Mouse (Mus musculus): ENCODE results near the gene H2-Q4. TPM values are rescaled to one million over a fixed set of nuclear protein-coding genes. Genes with fewer than 3 reads are reported as not detected.
"Not testable (repeated sequence)": the region's sequence is repeated elsewhere in the genome, so short reads cannot be mapped to it uniquely, and the experiment has no call there.

H2-Q4 gene
- polyA plus RNA-seq, 2 experiments: 2.8 to 15.2 TPM

DNA sequence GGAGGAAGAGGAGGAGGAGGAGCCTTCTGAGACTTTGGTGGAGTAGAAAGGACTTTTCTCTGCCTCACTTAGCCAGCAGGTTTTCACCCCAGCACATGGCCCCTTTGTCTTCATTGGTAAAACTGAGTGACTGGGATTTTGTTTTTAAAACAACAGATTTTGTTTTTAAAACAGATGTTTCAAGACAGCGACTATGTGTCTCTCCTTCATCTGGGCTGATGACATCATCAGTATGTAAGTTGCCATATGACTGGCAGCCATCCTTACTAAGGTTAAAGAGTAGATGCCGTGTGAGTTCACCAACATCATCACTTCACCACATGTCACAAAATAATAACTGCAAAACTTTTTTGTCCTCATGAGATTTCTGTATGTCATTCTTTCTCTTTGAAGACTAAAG, 25.3 kb upstream of the H2-Q4 start:
- no peaks in the 10 kb centered on the region for H3K9me3 ChIP-seq (ENCODE audit: control insufficient read depth, low read length)
- H3K27ac ChIP-seq (replicated peaks; ENCODE audit: low read depth, low read length): no peak overlapping the region
- H3K36me3 ChIP-seq (ENCODE audit: control insufficient read depth, insufficient read depth, low read length): no peaks in the 10 kb centered on the region
- no peak for TF ChIP-seq POLR2A (IDR thresholded peaks at IDR 0.05; ENCODE audit: borderline replicate concordance, extremely low read depth, insufficient read depth, insufficient read length)
- no peak overlapping the region for H3K4me3 ChIP-seq (replicated peaks; ENCODE audit: low read length)
- DNase-seq (ENCODE audit: low spot score) (no peak), ATAC-seq (ENCODE audit: low FRiP score, low read depth) (no peak)
- no peak overlapping the region for H3K9ac ChIP-seq (ENCODE audit: low read depth, low read length, severe bottlenecking)
- no peaks in the 10 kb centered on the region for H3K27me3 ChIP-seq (ENCODE audit: control insufficient read depth, insufficient read depth, low read length)
- no peaks in the 10 kb centered on the region for H3K4me1 ChIP-seq (ENCODE audit: control insufficient read depth, insufficient read depth, low read length)
- WGBS: 70% methylated on average over 2 of the region's 2 CpGs
- no peak overlapping the region for H3K4me2 ChIP-seq (replicated peaks; ENCODE audit: low read depth, low read length, severe bottlenecking)

GRCm38 (mm10) chr17:35357086-35357485, 22.3 kb upstream of the H2-Q4 start:
- ATAC-seq (ENCODE audit: low FRiP score, low read depth): no peak
- H3K36me3 ChIP-seq (ENCODE audit: control insufficient read depth, insufficient read depth, low read length): no peaks in the 10 kb centered on the region
- peaks cover 6% of the 10 kb centered on the region; the same call in 1 of the 2 replicates for H3K27me3 ChIP-seq (ENCODE audit: control insufficient read depth, insufficient read depth, low read length)
- no peaks in the 10 kb centered on the region for H3K9me3 ChIP-seq (ENCODE audit: control insufficient read depth, low read length)
- no peak overlapping the region for H3K4me3 ChIP-seq (replicated peaks; ENCODE audit: low read length)
- WGBS: 35% methylated on average over 1 of the region's 1 CpGs
- no peak for DNase-seq (ENCODE audit: low spot score)
- H3K9ac ChIP-seq (ENCODE audit: low read depth, low read length, severe bottlenecking): no peak overlapping the region
- no peaks in the 10 kb centered on the region for H3K4me1 ChIP-seq (ENCODE audit: control insufficient read depth, insufficient read depth, low read length)
- H3K27ac ChIP-seq (replicated peaks; ENCODE audit: low read depth, low read length): no peak overlapping the region
- no peak for TF ChIP-seq POLR2A (IDR thresholded peaks at IDR 0.05; ENCODE audit: borderline replicate concordance, extremely low read depth, insufficient read depth, insufficient read length)
- H3K4me2 ChIP-seq (replicated peaks; ENCODE audit: low read depth, low read length, severe bottlenecking): no peak overlapping the region

- H3K4me1 ChIP-seq (ENCODE audit: control insufficient read depth, insufficient read depth, low read length): no peaks in the 10 kb centered on the region
- TF ChIP-seq POLR2A (IDR thresholded peaks at IDR 0.05; ENCODE audit: borderline replicate concordance, extremely low read depth, insufficient read depth, insufficient read length): no peak
- H3K27ac ChIP-seq (replicated peaks; ENCODE audit: low read depth, low read length): no peak overlapping the region
- 13% methylated on average over 32 of the region's 38 CpGs for WGBS
- no peaks in the 10 kb centered on the region for H3K36me3 ChIP-seq (ENCODE audit: control insufficient read depth, insufficient read depth, low read length)
- H3K9me3 ChIP-seq (ENCODE audit: control insufficient read depth, low read length): no peaks in the 10 kb centered on the region; the same call in 1 of the 2 replicates
- ATAC-seq (ENCODE audit: low FRiP score, low read depth) (no peak), DNase-seq (ENCODE audit: low spot score) (no peak)
- peak overlapping the region; percentile 31; the same call in 1 of the 2 replicates for H3K9ac ChIP-seq (ENCODE audit: low read depth, low read length, severe bottlenecking)
- peaks cover 6% of the 10 kb centered on the region; the same call in 1 of the 2 replicates for H3K27me3 ChIP-seq (ENCODE audit: control insufficient read depth, insufficient read depth, low read length)
- peak overlapping the region; percentile 58 for H3K4me2 ChIP-seq (replicated peaks; ENCODE audit: low read depth, low read length, severe bottlenecking)
- peak overlapping the region; percentile 28 for H3K4me3 ChIP-seq (replicated peaks; ENCODE audit: low read length)
These were observed 20.5 kb upstream of the H2-Q4 start for GRCm38 (mm10) chr17:35358763-35359469.

- DNase-seq (ENCODE audit: low spot score) (no peak), ATAC-seq (ENCODE audit: low FRiP score, low read depth) (no peak)
- Histone ChIP-seq H3K27me3 (ENCODE audit: control insufficient read depth, insufficient read depth, low read length) (peaks cover 6% of the 10 kb centered on the region; the same call in 1 of the 2 replicates), H3K27ac (replicated peaks; ENCODE audit: low read depth, low read length) (no peak overlapping the region), H3K4me3 (replicated peaks; ENCODE audit: low read length) (peak overlapping the region; percentile 28), H3K36me3 (ENCODE audit: control insufficient read depth, insufficient read depth, low read length) (no peaks in the 10 kb centered on the region), H3K9me3 (ENCODE audit: control insufficient read depth, low read length) (no peaks in the 10 kb centered on the region; the same call in 1 of the 2 replicates), H3K4me2 (replicated peaks; ENCODE audit: low read depth, low read length, severe bottlenecking) (peak overlapping the region; percentile 58), H3K4me1 (ENCODE audit: control insufficient read depth, insufficient read depth, low read length) (no peaks in the 10 kb centered on the region), H3K9ac (ENCODE audit: low read depth, low read length, severe bottlenecking) (peak overlapping the region; percentile 31; the same call in 1 of the 2 replicates)
- WGBS: 16% methylated on average over 21 of the region's 21 CpGs
- no peak for TF ChIP-seq POLR2A (IDR thresholded peaks at IDR 0.05; ENCODE audit: borderline replicate concordance, extremely low read depth, insufficient read depth, insufficient read length)
These were observed 20.0 kb upstream of the H2-Q4 start for GRCm38 (mm10) chr17:35359470-35359862.

DNA sequence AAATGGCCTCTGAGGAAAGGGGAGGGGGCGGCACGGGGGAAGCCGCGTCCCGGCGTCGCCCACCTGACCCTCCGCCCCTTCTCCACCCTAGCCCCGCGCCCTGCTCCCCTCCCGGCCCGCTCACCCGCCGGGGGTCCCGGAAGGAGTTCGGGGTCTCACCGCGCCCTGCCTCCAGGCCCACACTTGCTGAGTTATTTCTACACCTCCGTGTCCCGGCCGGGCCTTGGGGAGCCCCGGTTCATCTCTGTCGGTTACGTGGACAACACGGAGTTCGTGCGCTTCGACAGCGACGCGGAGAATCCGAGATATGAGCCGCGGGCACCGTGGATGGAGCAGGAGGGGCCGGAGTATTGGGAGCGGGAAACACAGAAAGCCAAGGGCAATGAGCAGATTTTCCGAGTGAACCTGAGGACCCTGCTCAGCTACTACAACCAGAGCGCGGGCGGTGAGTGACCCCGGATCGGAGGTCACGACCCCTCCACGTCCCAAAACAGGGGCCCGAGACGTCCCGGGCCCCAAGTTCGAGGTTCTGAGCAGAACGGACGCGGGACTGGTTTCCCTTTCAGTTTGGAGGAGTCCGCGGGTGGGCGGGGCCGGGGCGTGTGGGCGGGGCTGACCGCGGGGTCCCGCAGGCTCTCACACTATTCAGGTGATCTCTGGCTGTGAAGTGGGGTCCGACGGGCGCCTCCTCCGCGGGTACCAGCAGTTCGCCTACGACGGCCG, 473 bp downstream of the H2-Q4 start:
- Histone ChIP-seq H3K27me3 (ENCODE audit: control insufficient read depth, insufficient read depth, low read length) (no peaks in the 10 kb centered on the region), H3K27ac (replicated peaks; ENCODE audit: low read depth, low read length) (no peak overlapping the region), H3K4me1 (ENCODE audit: control insufficient read depth, insufficient read depth, low read length) (no peaks in the 10 kb centered on the region), H3K4me3 (replicated peaks; ENCODE audit: low read length) (peak overlapping the region; percentile 58), H3K9me3 (ENCODE audit: control insufficient read depth, low read length) (no peaks in the 10 kb centered on the region), H3K36me3 (ENCODE audit: control insufficient read depth, insufficient read depth, low read length) (no peaks in the 10 kb centered on the region), H3K4me2 (replicated peaks; ENCODE audit: low read depth, low read length, severe bottlenecking) (peak overlapping the region; percentile 94), H3K9ac (ENCODE audit: low read depth, low read length, severe bottlenecking) (peak overlapping the region; percentile 56)
- ATAC-seq (ENCODE audit: low FRiP score, low read depth) (peak; percentile 50; the same call in 1 of the 2 replicates), DNase-seq (ENCODE audit: low spot score) (peak; percentile 3)
- no peak for TF ChIP-seq POLR2A (IDR thresholded peaks at IDR 0.05; ENCODE audit: borderline replicate concordance, extremely low read depth, insufficient read depth, insufficient read length)
- WGBS: under 1% methylated on average over 39 of the region's 70 CpGs

- ATAC-seq (ENCODE audit: low FRiP score, low read depth); H3K4me2 ChIP-seq (replicated peaks; ENCODE audit: low read depth, low read length, severe bottlenecking); H3K9ac ChIP-seq (ENCODE audit: low read depth, low read length, severe bottlenecking); DNase-seq (ENCODE audit: low spot score); H3K9me3 ChIP-seq (ENCODE audit: control insufficient read depth, low read length); H3K27ac ChIP-seq (replicated peaks; ENCODE audit: low read depth, low read length); H3K27me3 ChIP-seq (ENCODE audit: control insufficient read depth, insufficient read depth, low read length); H3K4me3 ChIP-seq (replicated peaks; ENCODE audit: low read length); H3K4me1 ChIP-seq (ENCODE audit: control insufficient read depth, insufficient read depth, low read length); H3K36me3 ChIP-seq (ENCODE audit: control insufficient read depth, insufficient read depth, low read length): not testable (repeated sequence)
- 8% methylated on average over 7 of the region's 7 CpGs for WGBS
These were observed 10.4 kb downstream of the H2-Q4 start for GRCm38 (mm10) chr17:35389796-35390195.

DNA sequence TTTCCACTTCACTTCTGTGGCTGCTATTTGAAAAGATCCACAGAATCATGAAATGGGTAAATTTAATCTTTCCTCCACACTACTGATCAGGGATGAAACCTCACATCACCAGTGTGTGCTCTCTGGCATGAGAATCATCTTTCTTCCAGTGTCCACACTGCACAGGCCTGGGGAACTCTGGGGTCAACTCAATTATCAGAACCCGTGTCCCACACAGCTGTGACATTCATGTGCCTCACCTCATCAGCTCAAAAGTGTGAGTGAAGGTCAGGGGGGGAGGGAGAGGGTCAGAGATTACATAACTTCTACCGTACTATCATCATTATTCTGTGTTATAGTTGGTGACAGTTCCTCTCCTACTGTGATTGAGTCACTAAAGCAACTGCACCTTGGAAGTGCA, 13.3 kb downstream of the H2-Q4 start:
- not testable (repeated sequence) for H3K4me1 ChIP-seq (ENCODE audit: control insufficient read depth, insufficient read depth, low read length); H3K4me3 ChIP-seq (replicated peaks; ENCODE audit: low read length); H3K36me3 ChIP-seq (ENCODE audit: control insufficient read depth, insufficient read depth, low read length); H3K27me3 ChIP-seq (ENCODE audit: control insufficient read depth, insufficient read depth, low read length); H3K4me2 ChIP-seq (replicated peaks; ENCODE audit: low read depth, low read length, severe bottlenecking); ATAC-seq (ENCODE audit: low FRiP score, low read depth); H3K9ac ChIP-seq (ENCODE audit: low read depth, low read length, severe bottlenecking); H3K9me3 ChIP-seq (ENCODE audit: control insufficient read depth, low read length); DNase-seq (ENCODE audit: low spot score); H3K27ac ChIP-seq (replicated peaks; ENCODE audit: low read depth, low read length)
- 76% methylated on average over 2 of the region's 2 CpGs for WGBS

All from limb, embryonic 14.5 days (tissue).